Comparison of ENCODE assay signal across 25 mouse cellular contexts in the genomic region with DNA sequence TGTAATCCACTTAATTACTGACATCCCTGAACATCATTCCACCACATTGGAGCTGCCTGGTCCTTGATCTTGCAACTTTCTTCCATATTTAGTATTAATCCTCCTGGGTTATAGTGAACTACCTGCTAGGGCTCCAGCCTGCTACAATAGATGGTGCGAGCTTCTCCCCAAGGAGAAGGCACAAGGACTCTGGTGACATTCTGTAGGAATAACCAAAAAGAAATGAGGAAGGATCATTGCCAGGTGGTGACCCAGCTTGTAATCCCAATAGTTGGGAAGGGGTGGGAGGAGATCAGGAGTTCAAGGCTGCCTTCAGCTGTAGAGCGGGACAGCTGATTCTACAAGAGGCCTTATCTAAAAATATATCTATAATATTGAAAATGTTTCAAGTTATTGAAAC.
"Had no signal": no experiment of that assay in that cellular context is flagged by ENCODE, and none has a peak within 500 bp of the region (broad histone marks: within the 10 kb centered on the region; RNA-seq: fewer than 3 reads in every experiment).

No protein-coding gene starts in this region.

- H3K27ac ChIP-seq: embryonic facial prominence, embryonic 10.5 days; embryonic facial prominence, embryonic 12.5 days; embryonic facial prominence, embryonic 13.5 days; embryonic facial prominence, embryonic 15.5 days; forebrain, embryonic 10.5 days; forebrain, embryonic 12.5 days; forebrain, embryonic 13.5 days; forebrain, embryonic 15.5 days; gastrocnemius, adult 2 months; heart, adult 2 months had no signal

- H3K4me3 ChIP-seq: embryonic facial prominence, embryonic 10.5 days; embryonic facial prominence, embryonic 12.5 days; embryonic facial prominence, embryonic 13.5 days; embryonic facial prominence, embryonic 15.5 days; erythroblast, embryonic 14.5 days; forebrain, embryonic 10.5 days; forebrain, embryonic 12.5 days; forebrain, embryonic 13.5 days; forebrain, embryonic 15.5 days; gastrocnemius, adult 2 months; heart, adult 2 months had no signal

- DNase-seq: cerebellum, adult 2 months; cerebellum, adult 8-10 months; cerebellum, adult 9-10 months; cerebellum, adult 9-11 months; cerebellum, postnatal 10 days; cerebellum, postnatal 14 days; cerebellum, postnatal 25 days; cerebellum, postnatal 36 days; embryo, embryonic 11 days; forebrain, postnatal 0 days; gastrocnemius, adult 2 months; gastrocnemius, postnatal 10 days; gastrocnemius, postnatal 14 days; gastrocnemius, postnatal 25 days; gastrocnemius, postnatal 36 days; heart, adult 2 months had no signal

- H3K27me3 ChIP-seq: embryonic facial prominence, embryonic 12.5 days; embryonic facial prominence, embryonic 13.5 days; embryonic facial prominence, embryonic 15.5 days; forebrain, embryonic 13.5 days; forebrain, embryonic 15.5 days had no signal

- H3K9me3 ChIP-seq: embryonic facial prominence, embryonic 10.5 days; embryonic facial prominence, embryonic 12.5 days; embryonic facial prominence, embryonic 13.5 days; embryonic facial prominence, embryonic 15.5 days; forebrain, embryonic 10.5 days; forebrain, embryonic 12.5 days; forebrain, embryonic 13.5 days; forebrain, embryonic 15.5 days had no signal

- H3K36me3 ChIP-seq: embryonic facial prominence, embryonic 10.5 days; embryonic facial prominence, embryonic 12.5 days; embryonic facial prominence, embryonic 13.5 days; forebrain, embryonic 12.5 days; forebrain, embryonic 15.5 days had no signal
